Mouse (Mus musculus) layer of hippocampus, adult 6 months (tissue): ENCODE data around the gene Vapb. TPM values are rescaled to one million over a fixed set of nuclear protein-coding genes. Genes with fewer than 3 reads are reported as not detected.

Source experiments
- long read RNA-seq, 2 experiments: library from polyadenylated mRNA; unstranded; transcript quantifications; one replicate each; pipeline ENCODE4 v2.0.0; 2019 to 2020
- microRNA-seq: library from miRNA; unstranded; fragments of <30 nt; microRNA quantifications from one replicate; pipeline ENCODE4 v1.2.0, GENCODE M21; 2020
- polyA plus RNA-seq: library from polyadenylated mRNA; unstranded; fragments of <200 nt; fragmentation: Nextera tagmentation; gene quantifications from 2 replicates; pipeline ENCODE4 v1.2.3, GENCODE M21; 2021

The Vapb gene
- polyA plus RNA-seq = 3.8 and 4.6 TPM in 2 replicates
- long read RNA-seq, experiment 1, full-length matches to known transcripts = 5 of 23 reads
- long read RNA-seq, experiment 1, partial matches to known transcripts = 4 of 23 reads
- long read RNA-seq, experiment 1, other reads (novel, unspliced or antisense) = 14 of 23 reads
- long read RNA-seq, experiment 2, full-length matches to known transcripts = 16 of 39 reads
- long read RNA-seq, experiment 2, partial matches to known transcripts = 1 of 39 reads
- long read RNA-seq, experiment 2, other reads (novel, unspliced or antisense) = 22 of 39 reads

DNA sequence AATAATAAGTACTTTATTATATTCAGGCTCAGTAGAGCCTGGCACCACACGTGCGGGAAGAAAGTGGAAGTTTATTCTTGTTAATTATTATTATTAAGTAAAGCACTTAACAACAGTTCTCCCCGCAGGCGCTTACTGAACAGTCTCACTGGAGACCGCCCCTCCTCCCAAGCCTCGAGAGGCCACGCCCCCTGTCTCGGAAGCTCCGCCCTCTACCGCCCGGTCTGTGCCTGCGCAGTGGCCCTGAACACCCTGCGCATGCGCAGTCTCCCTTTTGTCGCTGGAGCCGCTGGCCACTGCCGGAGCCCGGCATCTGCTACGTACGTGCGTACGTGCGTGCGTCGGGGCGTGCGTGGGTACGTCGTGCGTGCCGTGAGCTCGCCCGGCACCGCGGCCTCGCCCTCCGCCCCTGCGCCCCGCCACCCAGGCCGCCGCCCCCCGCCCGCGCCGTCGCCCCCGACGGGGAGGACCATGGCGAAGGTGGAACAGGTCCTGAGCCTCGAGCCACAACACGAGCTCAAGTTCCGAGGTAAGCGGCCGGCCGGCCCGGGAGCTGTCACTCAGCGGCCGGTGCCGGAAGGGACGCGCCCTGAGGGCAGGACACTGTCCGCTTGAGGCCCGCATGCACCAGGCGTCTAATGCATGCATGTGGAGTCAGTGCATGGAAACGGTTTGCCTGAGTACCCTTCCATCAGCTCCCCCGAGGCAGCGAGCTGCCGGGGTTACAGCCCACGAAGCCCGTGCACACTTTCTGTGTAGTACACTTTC is at the start of gene Vapb:
TSS of gene Vapb (plus strand) at position 290 of the 768 bp plus-strand sequence.

DNA sequence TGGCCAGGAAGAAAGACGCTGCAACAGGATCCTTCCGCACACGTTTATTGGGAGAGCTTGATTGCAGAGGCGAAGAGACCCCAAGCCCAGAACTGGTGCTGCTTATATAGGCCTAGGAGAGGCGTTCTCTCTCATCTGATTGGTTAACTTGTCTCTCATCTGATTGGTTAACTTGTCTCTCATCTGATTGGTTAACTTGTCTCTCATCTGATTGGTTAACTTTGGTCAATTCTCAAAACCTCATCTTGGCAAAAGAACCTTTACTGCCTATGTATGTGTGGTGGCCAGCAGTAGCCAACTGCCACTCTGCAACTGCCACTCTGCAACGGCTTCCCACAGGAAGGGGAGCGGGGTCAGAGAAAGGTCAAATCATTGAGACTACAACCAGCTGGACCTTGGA is 18.2 kb upstream of the Vapb start, which contains the start of gene 1700010B08Rik:
TSS of gene 1700010B08Rik (plus strand) at position 301 of the 400 bp plus-strand sequence.

Small RNA genes lying within 50 kb of the gene (microRNA-seq; reads per million reads assigned to microRNA genes)
- gene Mir6340 = not detected

Other genes with a start within 250 kb of the Vapb start
- gene 1700021F07Rik, start 214.9 kb upstream of the Vapb start, polyA plus RNA-seq = not detected in 2 replicates
- gene Ankrd60, start 159.1 kb upstream of the Vapb start, polyA plus RNA-seq = not detected in 2 replicates
- 3.4 and 3.5 TPM in 2 replicates for gene Rab22a, start 77.8 kb upstream of the Vapb start, polyA plus RNA-seq
- not detected in 2 replicates for gene 1700010B08Rik, start 18.1 kb upstream of the Vapb start, polyA plus RNA-seq